Mouse (Mus musculus): ENCODE results near the gene H2-DMb2. TPM values are rescaled to one million over a fixed set of nuclear protein-coding genes. Genes with fewer than 3 reads are reported as not detected.

H2-DMb2 gene
- total RNA-seq, 2 experiments from 2014 or later: 0.55 to 1.0 TPM

- no peak for DNase-seq (ENCODE audit: low spot score in 2 of 2)
Observed at GRCm38 (mm10) chr17:34118113-34118872, 24.8 kb upstream of the H2-DMb2 start.

GRCm38 (mm10) chr17:34118873-34119248 lies 24.2 kb upstream of the H2-DMb2 start:
- DNase-seq (ENCODE audit: low spot score in 2 of 2): no peak

- peak; percentile 99 to 100 for DNase-seq (ENCODE audit: low spot score in 2 of 2)
Observed at GRCm38 (mm10) chr17:34119249-34120179, 23.6 kb upstream of the H2-DMb2 start, which contains the start of gene H2-DMa. Gene H2-DMa (plus strand): TSS chr17:34119541.

GRCm38 (mm10) chr17:34120180-34120723 lies 22.9 kb upstream of the H2-DMb2 start:
- DNase-seq (ENCODE audit: low spot score in 2 of 2): peak; percentile 77 to 89

- peak; percentile 74 to 78 for DNase-seq (ENCODE audit: low spot score in 2 of 2)
Observed at GRCm38 (mm10) chr17:34120814-34121171, 22.3 kb upstream of the H2-DMb2 start.

GRCm38 (mm10) chr17:34121172-34121878 lies 21.8 kb upstream of the H2-DMb2 start:
- DNase-seq (ENCODE audit: low spot score in 2 of 2): peak; percentile 86 to 91

GRCm38 (mm10) chr17:34121879-34122187 lies 21.3 kb upstream of the H2-DMb2 start:
- DNase-seq (ENCODE audit: low spot score in 2 of 2): peak in 1 of 2 experiments; percentile 73

- peak; percentile 97 to 99 for DNase-seq (ENCODE audit: low spot score in 2 of 2)
Observed at GRCm38 (mm10) chr17:34122188-34122984, 20.7 kb upstream of the H2-DMb2 start, which contains the start of gene Brd2. Gene Brd2 (minus strand): TSS chr17:34122634.

- no peak for DNase-seq (ENCODE audit: low spot score in 2 of 2)
Observed at GRCm38 (mm10) chr17:34123111-34123510, 20.0 kb upstream of the H2-DMb2 start.

GRCm38 (mm10) chr17:34123518-34123917 lies 19.6 kb upstream of the H2-DMb2 start:
- DNase-seq (ENCODE audit: low spot score in 2 of 2): no peak

GRCm38 (mm10) chr17:34124649-34125048 lies 18.5 kb upstream of the H2-DMb2 start:
- DNase-seq (ENCODE audit: low spot score in 2 of 2): no peak

GRCm38 (mm10) chr17:34126826-34127420 lies 16.2 kb upstream of the H2-DMb2 start:
- DNase-seq (ENCODE audit: low spot score in 2 of 2): no peak

GRCm38 (mm10) chr17:34127475-34127874 lies 15.6 kb upstream of the H2-DMb2 start:
- DNase-seq (ENCODE audit: low spot score in 2 of 2): no peak

GRCm38 (mm10) chr17:34128264-34128937 lies 14.7 kb upstream of the H2-DMb2 start:
- DNase-seq (ENCODE audit: low spot score in 2 of 2): no peak

- DNase-seq (ENCODE audit: low spot score in 2 of 2): no peak
Observed at GRCm38 (mm10) chr17:34128944-34129791, 13.9 kb upstream of the H2-DMb2 start.

GRCm38 (mm10) chr17:34130073-34130947 lies 12.8 kb upstream of the H2-DMb2 start:
- no peak for DNase-seq (ENCODE audit: low spot score in 2 of 2)

GRCm38 (mm10) chr17:34131911-34132310 lies 11.2 kb upstream of the H2-DMb2 start:
- no peak for DNase-seq (ENCODE audit: low spot score in 2 of 2)

Data from layer of hippocampus, postnatal 14 days (tissue).